ENCODE assay signal across 43 mouse cellular contexts in the genomic region with DNA sequence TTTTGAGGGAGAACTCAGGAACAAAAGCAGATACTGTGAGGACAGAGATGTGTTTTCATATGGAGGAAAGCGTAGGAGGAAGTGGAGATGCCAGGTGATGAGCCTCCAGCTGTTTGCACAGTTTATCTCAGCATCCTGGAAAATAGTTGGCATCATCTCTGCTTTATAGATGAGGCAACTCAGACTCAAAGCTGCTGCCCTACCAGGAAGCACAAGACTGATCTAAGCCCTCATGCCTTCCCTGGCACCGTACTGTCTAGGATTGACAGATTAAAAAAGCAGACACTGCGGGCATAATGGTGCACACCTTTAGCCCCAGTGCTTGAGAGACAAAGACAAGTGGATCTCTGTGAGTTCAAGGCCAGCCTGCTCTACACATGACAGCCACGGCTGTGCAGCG. TPM values are rescaled to one million over a fixed set of nuclear protein-coding genes. Genes with fewer than 3 reads are reported as not detected.
"Had no signal": no experiment of that assay in that cellular context is flagged by ENCODE, and none has a peak within 500 bp of the region (broad histone marks: within the 10 kb centered on the region; RNA-seq: fewer than 3 reads in every experiment).

No protein-coding gene starts in this region.

- ATAC-seq: hindbrain, postnatal 0 days; intestine, embryonic 16.5 days; liver, embryonic 12.5 days had no signal

- H3K4me1 ChIP-seq: heart, embryonic 13.5 days; heart, embryonic 15.5 days; hindbrain, embryonic 10.5 days; hindbrain, embryonic 13.5 days; hindbrain, embryonic 15.5 days; kidney, embryonic 15.5 days; limb, embryonic 10.5 days; limb, embryonic 12.5 days; liver, embryonic 12.5 days had no signal

- H3K4me3 ChIP-seq: heart, embryonic 13.5 days; heart, embryonic 15.5 days; hindbrain, embryonic 10.5 days; hindbrain, embryonic 13.5 days; hindbrain, embryonic 15.5 days; kidney, embryonic 15.5 days; limb, embryonic 10.5 days; limb, embryonic 12.5 days; liver, embryonic 12.5 days had no signal

- H3K27me3 ChIP-seq: heart, embryonic 15.5 days; hindbrain, embryonic 15.5 days had no signal

- H3K36me3 ChIP-seq: heart, embryonic 13.5 days; heart, embryonic 15.5 days; hindbrain, embryonic 10.5 days; hindbrain, embryonic 13.5 days; hindbrain, embryonic 15.5 days; kidney, embryonic 15.5 days; limb, embryonic 10.5 days; limb, embryonic 12.5 days; liver, embryonic 12.5 days had no signal

- H3K27ac ChIP-seq: heart, embryonic 13.5 days; heart, embryonic 15.5 days; hindbrain, embryonic 10.5 days; hindbrain, embryonic 13.5 days; hindbrain, embryonic 15.5 days; hindbrain, postnatal 0 days; kidney, embryonic 15.5 days; kidney, postnatal 0 days; limb, embryonic 10.5 days; limb, embryonic 12.5 days; liver, embryonic 12.5 days; liver, embryonic 14.5 days had no signal

- H3K9ac ChIP-seq: heart, embryonic 13.5 days; heart, embryonic 15.5 days; hindbrain, embryonic 13.5 days; hindbrain, embryonic 15.5 days; kidney, embryonic 15.5 days; limb, embryonic 12.5 days; liver, embryonic 12.5 days; liver, embryonic 14.5 days had no signal

- H3K9me3 ChIP-seq: heart, embryonic 13.5 days; heart, embryonic 15.5 days; hindbrain, embryonic 10.5 days; hindbrain, embryonic 13.5 days; hindbrain, embryonic 15.5 days; kidney, embryonic 15.5 days; limb, embryonic 10.5 days; limb, embryonic 12.5 days; liver, embryonic 12.5 days had no signal

- H3K4me2 ChIP-seq: heart, embryonic 11.5 days; heart, embryonic 13.5 days; heart, embryonic 15.5 days; hindbrain, embryonic 13.5 days; hindbrain, embryonic 15.5 days; kidney, embryonic 15.5 days; limb, embryonic 12.5 days; liver, embryonic 12.5 days had no signal

- DNase-seq: gastrocnemius, postnatal 14 days; gastrocnemius, postnatal 36 days; heart, adult 18-20 months; heart, postnatal 4 days; kidney, adult 11 months; kidney, adult 2 months; kidney, adult 9 months; kidney, postnatal 14 days; kidney, postnatal 36 days; layer of hippocampus, adult 9-11 months; layer of hippocampus, postnatal 36 days had no signal

RNA-seq across cellular contexts. Expression of gene Gsdma3, which starts 4.5 kb away (rescaled TPM):
- total RNA-seq: granulocyte monocyte progenitor cell, adult 5-6 weeks; layer of hippocampus, adult 18-20 months; layer of hippocampus, postnatal 14 days; left cerebral cortex, adult 18-20 months; left cerebral cortex, postnatal 36 days; liver, adult 2 months had no signal
- polyA plus RNA-seq: heart, embryonic 13.5 days; heart, embryonic 15.5 days; heart, postnatal 0 days; hindbrain, embryonic 10.5 days; hindbrain, embryonic 13.5 days; hindbrain, embryonic 15.5 days; hindbrain, postnatal 0 days; intestine, embryonic 14.5 days; intestine, embryonic 16.5 days; kidney, adult 2 months; kidney, embryonic 15.5 days; kidney, postnatal 0 days; large intestine, adult 2 months; limb, embryonic 10.5 days; limb, embryonic 12.5 days; limb, embryonic 14.5 days; liver, adult 2 months; liver, embryonic 12.5 days; liver, embryonic 14.5 days; liver, embryonic 16.5 days had no signal

RNA-seq across cellular contexts. Expression of gene Gm12355, which starts 5.2 kb away (rescaled TPM):
- total RNA-seq: liver, adult 2 months had no signal
- polyA plus RNA-seq: kidney, adult 2 months; large intestine, adult 2 months; liver, adult 2 months had no signal

RNA-seq across cellular contexts. Expression of gene Gsdma2, which starts 15.9 kb away (rescaled TPM):
- total RNA-seq: gastrocnemius, postnatal 14 days; granulocyte monocyte progenitor cell, adult 5-6 weeks; heart, adult 18-20 months; heart, postnatal 4 days; hindbrain, postnatal 0 days; layer of hippocampus, adult 18-20 months; layer of hippocampus, adult 8-10 months; layer of hippocampus, postnatal 14 days; layer of hippocampus, postnatal 36 days; left cerebral cortex, adult 18-20 months; left cerebral cortex, adult 8-10 months; left cerebral cortex, postnatal 14 days; left cerebral cortex, postnatal 36 days; liver, adult 2 months had no signal
- polyA plus RNA-seq: heart, embryonic 11.5 days; heart, embryonic 13.5 days; heart, embryonic 15.5 days; heart, postnatal 0 days; hindbrain, embryonic 10.5 days; hindbrain, embryonic 15.5 days; hindbrain, postnatal 0 days; intestine, embryonic 14.5 days; kidney, adult 2 months; kidney, embryonic 15.5 days; kidney, postnatal 0 days; limb, embryonic 10.5 days; limb, embryonic 12.5 days; limb, embryonic 14.5 days; liver, adult 2 months; liver, embryonic 12.5 days; liver, embryonic 14.5 days; liver, embryonic 16.5 days had no signal

RNA-seq across cellular contexts. Expression of gene Lrrc3c, which starts 32.6 kb away (rescaled TPM):
- total RNA-seq: gastrocnemius, adult 18-20 months; gastrocnemius, adult 8-10 months; gastrocnemius, postnatal 14 days; gastrocnemius, postnatal 36 days; granulocyte monocyte progenitor cell, adult 5-6 weeks; heart, adult 18-20 months; heart, adult 8-10 months; heart, postnatal 25 days; heart, postnatal 4 days; hindbrain, postnatal 0 days; layer of hippocampus, adult 18-20 months; layer of hippocampus, adult 8-10 months; layer of hippocampus, postnatal 14 days; layer of hippocampus, postnatal 36 days; left cerebral cortex, adult 18-20 months; left cerebral cortex, adult 8-10 months; left cerebral cortex, postnatal 14 days; left cerebral cortex, postnatal 36 days; liver, adult 2 months had no signal
- polyA plus RNA-seq: heart, embryonic 11.5 days; heart, embryonic 13.5 days; heart, embryonic 15.5 days; heart, postnatal 0 days; hindbrain, embryonic 10.5 days; hindbrain, embryonic 13.5 days; hindbrain, embryonic 15.5 days; hindbrain, postnatal 0 days; intestine, embryonic 14.5 days; intestine, embryonic 16.5 days; kidney, adult 2 months; kidney, embryonic 15.5 days; kidney, postnatal 0 days; large intestine, adult 2 months; limb, embryonic 10.5 days; limb, embryonic 12.5 days; limb, embryonic 14.5 days; liver, adult 2 months; liver, embryonic 12.5 days; liver, embryonic 14.5 days; liver, embryonic 16.5 days had no signal

RNA-seq across cellular contexts. Expression of gene Gsdma, which starts 33.5 kb away (rescaled TPM):
- total RNA-seq: granulocyte monocyte progenitor cell, adult 5-6 weeks; heart, postnatal 25 days; heart, postnatal 4 days; hindbrain, postnatal 0 days; layer of hippocampus, adult 18-20 months; layer of hippocampus, postnatal 14 days; layer of hippocampus, postnatal 36 days; left cerebral cortex, adult 8-10 months; left cerebral cortex, postnatal 14 days; left cerebral cortex, postnatal 36 days; liver, adult 2 months had no signal
- polyA plus RNA-seq: heart, embryonic 11.5 days; heart, embryonic 15.5 days; heart, postnatal 0 days; hindbrain, embryonic 15.5 days; intestine, embryonic 14.5 days; kidney, adult 2 months; limb, embryonic 12.5 days; liver, adult 2 months; liver, embryonic 12.5 days had no signal
